Mouse (Mus musculus) lung, embryonic 15.5 days (tissue): Measurements from ENCODE around the gene Capza1. TPM values are rescaled to one million over a fixed set of nuclear protein-coding genes. Genes with fewer than 3 reads are reported as not detected.

Source experiments
- ATAC-seq: fragments of 200-750 bp; cut with Nextera tagmentation; 2 replicates; pipeline ENCODE4 v1.8.0; 2017; ENCODE audit warnings: moderate number of reproducible peaks, borderline replicate concordance; ENCODE audit not compliant: low FRiP score, low TSS enrichment; ENCODE audit errors: extremely low read depth
- H3K27ac ChIP-seq: fragments of 300-500 bp; sonication (generic); 2 replicates; pipeline ENCODE4 v1.5.1; 2015; ENCODE audit warnings: moderate library complexity, mild to moderate bottlenecking, inconsistent platforms
- H3K27me3 ChIP-seq: fragments of 300-500 bp; sonication (generic); 2 replicates; pipeline ENCODE4 v1.6.1; 2015; ENCODE audit warnings: inconsistent platforms
- H3K36me3 ChIP-seq: fragments of 300-500 bp; sonication (generic); 2 replicates; pipeline ENCODE4 v1.6.1; 2015; ENCODE audit warnings: inconsistent platforms
- H3K4me1 ChIP-seq: fragments of 300-500 bp; sonication (generic); 2 replicates; pipeline ENCODE4 v1.6.1; 2015; ENCODE audit warnings: inconsistent platforms
- H3K4me2 ChIP-seq: fragments of 300-500 bp; sonication (generic); 2 replicates; pipeline ENCODE4 v1.6.1; 2015; ENCODE audit warnings: inconsistent platforms, mild to moderate bottlenecking, moderate library complexity
- H3K4me3 ChIP-seq: fragments of 300-500 bp; sonication (generic); 2 replicates; pipeline ENCODE4 v1.5.1; 2015; ENCODE audit warnings: mild to moderate bottlenecking, inconsistent platforms
- H3K9ac ChIP-seq: fragments of 300-500 bp; sonication (generic); 2 replicates; pipeline ENCODE4 v1.6.1; 2015; ENCODE audit warnings: inconsistent platforms
- H3K9me3 ChIP-seq: fragments of 300-500 bp; sonication (generic); 2 replicates; pipeline ENCODE4 v1.6.1; 2016; ENCODE audit warnings: inconsistent platforms
- WGBS: fragments of 180-500 bp; shearing (Covaris S2); methylation state at CpG from one replicate; pipeline ENCODE4 v1.1.7; 2015; 5-methylcytosine and 5-hydroxymethylcytosine counted together
- polyA plus RNA-seq: library from polyadenylated mRNA; unstranded; fragments of >200 nt; fragmentation: Nextera tagmentation; extraction: Ambion mirVana; gene quantifications from 2 replicates; pipeline ENCODE4 v1.2.1, GENCODE M21; 2015

Capza1 gene
- polyA plus RNA-seq, 1 experiment from 2014 or later, result 222 TPM

DNA sequence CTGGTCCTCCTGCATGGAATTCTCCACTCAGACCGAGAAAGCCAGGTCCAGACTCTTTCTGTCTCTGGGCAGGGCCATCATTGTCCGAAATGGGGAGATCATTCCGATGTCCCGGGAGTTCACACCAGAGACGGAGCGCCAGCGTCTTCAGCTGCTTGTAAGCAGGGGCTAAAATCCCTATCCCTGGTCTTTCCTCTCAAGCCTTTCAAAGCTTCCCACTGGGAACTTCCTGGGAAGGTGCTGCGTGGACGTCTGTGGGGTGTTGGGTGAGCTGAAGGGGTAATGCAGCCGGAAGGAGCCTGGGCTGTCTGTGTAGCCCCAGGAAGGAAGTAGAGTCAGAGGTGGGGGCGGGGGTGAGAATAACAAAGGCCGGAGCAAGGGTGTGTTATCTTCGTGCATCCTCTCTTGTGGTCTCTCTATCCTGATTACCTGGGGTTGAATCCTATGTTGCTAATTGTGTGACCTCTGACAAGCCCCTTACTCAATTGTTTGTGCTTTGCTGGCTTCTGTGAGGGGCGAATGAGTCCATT lies 80.3 kb downstream of the Capza1 start:
- Histone ChIP-seq H3K27ac (no peak overlapping the region), H3K36me3 (no peaks in the 10 kb centered on the region), H3K9ac (no peak overlapping the region), H3K4me1 (peaks cover 30% of the 10 kb centered on the region), H3K4me3 (no peak overlapping the region), H3K4me2 (no peak overlapping the region; the same call in 1 of the 2 replicates), H3K9me3 (no peaks in the 10 kb centered on the region), H3K27me3 (peaks cover 48% of the 10 kb centered on the region)
- 32% methylated on average over 14 of the region's 14 CpGs for WGBS
- no peak for ATAC-seq

DNA sequence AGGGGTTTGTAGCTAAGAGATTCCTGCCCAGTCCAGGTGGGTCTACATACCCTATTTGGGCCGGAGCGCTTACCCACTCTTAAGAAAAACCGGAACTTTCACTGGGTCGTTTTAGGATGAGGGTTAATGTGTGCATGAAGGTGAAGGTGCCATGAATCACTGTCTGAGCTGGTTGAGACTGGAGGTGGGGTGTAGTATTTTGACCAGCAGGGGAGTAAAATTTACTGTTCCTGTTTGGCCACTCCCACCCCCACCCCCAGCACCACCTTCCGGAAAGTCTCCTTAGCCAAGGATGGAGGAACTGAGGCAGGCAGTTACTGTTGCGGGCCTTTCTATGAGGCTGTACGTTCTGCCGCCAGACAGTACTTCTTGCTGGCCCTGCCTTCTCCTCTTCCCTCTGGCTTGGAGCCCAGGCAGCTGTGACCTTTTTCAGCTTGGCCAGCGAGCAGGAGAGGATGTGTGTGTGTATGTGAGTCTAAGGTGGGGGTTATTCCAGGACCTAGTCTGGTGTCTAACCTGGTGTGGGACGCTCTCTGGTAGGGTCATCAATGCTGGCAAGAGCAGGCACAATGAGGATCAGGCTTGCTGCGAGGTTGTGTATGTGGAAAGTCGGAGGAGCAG lies 82.1 kb downstream of the Capza1 start:
- H3K4me2 ChIP-seq, result peak overlapping the region; percentile 98
- peaks cover 67% of the 10 kb centered on the region for H3K27me3 ChIP-seq
- H3K4me3 ChIP-seq, result peak overlapping the region; percentile 49
- WGBS, result 20% methylated on average over 12 of the region's 12 CpGs
- no peaks in the 10 kb centered on the region for H3K36me3 ChIP-seq
- no peaks in the 10 kb centered on the region for H3K9me3 ChIP-seq
- no peak overlapping the region for H3K27ac ChIP-seq
- no peak for ATAC-seq
- H3K4me1 ChIP-seq, result peaks cover 27% of the 10 kb centered on the region
- 0 out of 2 replicates have a peak overlapping the region, but pooled peaks have one; percentile 34 for H3K9ac ChIP-seq

DNA sequence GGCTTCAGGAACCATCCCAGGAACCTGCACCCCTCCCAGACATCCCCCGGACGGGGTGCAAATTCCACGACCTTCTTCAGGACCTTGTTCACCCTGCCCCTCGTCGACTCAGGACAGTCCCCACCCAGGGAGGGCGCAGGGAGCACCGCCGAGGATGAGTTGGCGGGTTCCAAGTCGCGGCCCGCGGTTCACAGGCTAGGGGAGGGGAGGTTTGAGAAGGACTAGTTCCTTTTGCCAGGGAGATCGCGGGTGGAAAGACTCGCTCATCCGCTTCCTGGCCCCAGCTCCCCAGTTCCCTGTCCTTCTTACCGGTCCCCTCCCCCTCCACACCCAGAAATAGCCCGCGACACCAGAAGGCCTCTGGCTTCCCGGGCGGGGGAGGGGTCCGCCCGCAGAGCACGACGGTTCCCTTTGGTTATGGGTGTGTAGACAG lies 82.8 kb downstream of the Capza1 start, which contains the start of gene Fam19a3:
Gene Fam19a3 (minus strand): TSS at position 370 of the 433 bp plus-strand sequence.
- Histone ChIP-seq H3K27me3 (peaks cover 74% of the 10 kb centered on the region), H3K27ac (no peak within 1 kb of the TSS)

DNA sequence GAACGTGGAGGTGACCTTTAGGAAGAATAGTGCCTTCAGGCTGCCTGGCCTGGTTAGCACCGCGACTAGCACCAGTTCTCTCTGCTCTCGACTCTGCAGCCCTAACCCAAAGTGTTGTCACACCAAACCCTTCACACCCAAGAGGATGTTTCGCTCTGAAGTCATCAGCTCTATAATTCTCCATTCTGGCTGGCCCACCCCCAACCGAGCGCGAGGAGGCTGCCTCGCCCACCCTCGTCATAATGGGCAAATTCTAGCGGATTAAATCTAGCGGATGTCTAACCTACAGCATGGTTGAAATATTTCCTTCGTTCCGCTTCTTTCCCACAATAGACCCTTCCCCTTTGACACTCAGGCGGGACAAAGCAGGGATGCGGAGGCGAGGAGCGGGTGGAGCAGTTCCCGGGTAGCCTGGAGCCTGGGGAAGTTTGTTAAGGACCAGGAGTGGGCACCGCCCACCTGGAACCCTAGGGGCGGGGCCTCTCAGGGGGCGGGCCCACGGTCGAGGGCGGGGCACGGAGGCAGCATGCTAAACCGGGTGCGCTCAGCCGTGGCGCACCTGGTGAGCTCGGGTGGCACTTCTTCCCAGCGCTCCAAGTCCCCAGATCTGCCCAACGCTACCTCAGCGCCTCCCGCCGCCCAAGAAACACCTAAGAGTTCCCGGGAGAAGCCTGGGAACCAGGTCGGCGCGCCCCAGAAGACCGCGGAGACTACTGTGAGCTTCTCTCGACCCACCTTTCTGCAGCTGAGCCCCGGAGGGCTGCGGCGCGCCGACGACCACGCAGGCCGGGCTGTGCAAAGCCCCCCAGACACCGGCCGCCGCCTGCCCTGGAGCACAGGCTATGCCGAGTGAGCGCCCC lies 83.5 kb downstream of the Capza1 start, which contains the start of gene Ppm1j:
Gene Ppm1j (plus strand): TSS at position 496 of the 860 bp plus-strand sequence.
- Histone ChIP-seq H3K9me3 (no peaks in the 10 kb centered on the region), H3K4me2 (peak within 1 kb of the TSS; percentile 98), H3K27me3 (peaks cover 81% of the 10 kb centered on the region), H3K36me3 (no peaks in the 10 kb centered on the region), H3K9ac (peak within 1 kb of the TSS; percentile 34; the same call in 1 of the 2 replicates), H3K27ac (no peak within 1 kb of the TSS), H3K4me3 (peak within 1 kb of the TSS; percentile 49), H3K4me1 (peaks cover 29% of the 10 kb centered on the region)
- ATAC-seq, result peak; percentile 72
- WGBS, result 1% methylated on average over 54 of the region's 56 CpGs

More for the DNA sequence above, 82.8 kb downstream of the Capza1 start, which contains the start of gene Fam19a3:
- H3K4me2 ChIP-seq, result peak within 1 kb of the TSS; percentile 98
- H3K9me3 ChIP-seq, result no peaks in the 10 kb centered on the region
- peak within 1 kb of the TSS; percentile 34; the same call in 1 of the 2 replicates for H3K9ac ChIP-seq
- peaks cover 29% of the 10 kb centered on the region for H3K4me1 ChIP-seq
- 0 out of 2 replicates have a peak, but pooled peaks have one; percentile 1 for ATAC-seq
- H3K4me3 ChIP-seq, result peak within 1 kb of the TSS; percentile 49
- WGBS, result under 1% methylated on average over 26 of the region's 26 CpGs
- no peaks in the 10 kb centered on the region for H3K36me3 ChIP-seq

DNA sequence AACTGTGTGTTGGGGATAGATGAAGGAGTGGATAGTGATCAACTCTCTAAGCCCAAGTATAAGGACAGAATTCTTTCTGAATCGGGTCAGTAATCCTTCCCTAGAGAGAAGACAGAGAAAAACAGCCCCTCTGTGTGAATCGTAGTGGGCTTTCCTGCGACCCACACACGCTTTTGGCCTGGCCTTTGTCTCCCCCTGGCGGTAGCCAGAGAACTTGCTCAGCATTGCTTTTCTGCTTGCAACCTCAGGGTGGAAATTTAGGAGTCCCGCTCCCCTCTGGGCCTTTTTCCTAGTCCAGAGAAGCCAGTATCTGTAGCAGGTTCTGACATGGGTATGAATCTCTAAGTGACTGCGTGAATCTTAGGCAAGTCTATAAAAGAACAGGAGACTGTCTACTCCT lies 84.4 kb downstream of the Capza1 start:
- no peaks in the 10 kb centered on the region for H3K9me3 ChIP-seq
- no peak for ATAC-seq
- no peak overlapping the region for H3K4me3 ChIP-seq
- H3K4me1 ChIP-seq, result peaks cover 29% of the 10 kb centered on the region
- H3K9ac ChIP-seq, result no peak overlapping the region
- no peak overlapping the region; the same call in 1 of the 2 replicates for H3K4me2 ChIP-seq
- WGBS, result 2% methylated on average over 7 of the region's 7 CpGs
- peaks cover 84% of the 10 kb centered on the region for H3K27me3 ChIP-seq
- H3K27ac ChIP-seq, result no peak overlapping the region
- H3K36me3 ChIP-seq, result no peaks in the 10 kb centered on the region

DNA sequence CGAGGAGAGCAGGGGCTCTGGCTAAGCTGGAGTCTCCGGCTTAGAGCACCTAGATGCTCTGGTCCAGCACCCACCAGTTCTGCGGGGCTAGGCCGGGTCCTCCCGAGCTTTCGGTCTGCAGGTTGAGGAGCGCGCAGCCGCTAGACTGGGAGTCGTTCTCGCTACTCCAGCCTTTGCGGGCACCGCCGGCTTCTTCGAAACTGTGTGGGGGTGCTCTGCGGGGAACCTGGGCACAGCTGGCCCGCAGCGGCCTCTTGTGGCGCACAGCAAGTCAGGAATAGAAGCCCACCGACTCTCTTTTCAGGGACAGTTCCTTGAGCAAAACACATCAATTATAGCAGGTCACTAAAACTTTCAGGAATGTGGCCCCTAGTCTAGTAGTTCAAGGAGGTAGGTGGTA lies 87.0 kb downstream of the Capza1 start:
- WGBS, result under 1% methylated on average over 20 of the region's 20 CpGs
- H3K4me2 ChIP-seq, result peak overlapping the region; percentile 61
- H3K27ac ChIP-seq, result no peak overlapping the region
- 0 out of 2 replicates have a peak overlapping the region, but pooled peaks have one; percentile 7 for H3K9ac ChIP-seq
- no peak for ATAC-seq
- no peaks in the 10 kb centered on the region for H3K9me3 ChIP-seq
- peaks cover 27% of the 10 kb centered on the region for H3K4me1 ChIP-seq
- H3K4me3 ChIP-seq, result peak overlapping the region; percentile 34
- H3K36me3 ChIP-seq, result no peaks in the 10 kb centered on the region
- H3K27me3 ChIP-seq, result peaks cover 69% of the 10 kb centered on the region

DNA sequence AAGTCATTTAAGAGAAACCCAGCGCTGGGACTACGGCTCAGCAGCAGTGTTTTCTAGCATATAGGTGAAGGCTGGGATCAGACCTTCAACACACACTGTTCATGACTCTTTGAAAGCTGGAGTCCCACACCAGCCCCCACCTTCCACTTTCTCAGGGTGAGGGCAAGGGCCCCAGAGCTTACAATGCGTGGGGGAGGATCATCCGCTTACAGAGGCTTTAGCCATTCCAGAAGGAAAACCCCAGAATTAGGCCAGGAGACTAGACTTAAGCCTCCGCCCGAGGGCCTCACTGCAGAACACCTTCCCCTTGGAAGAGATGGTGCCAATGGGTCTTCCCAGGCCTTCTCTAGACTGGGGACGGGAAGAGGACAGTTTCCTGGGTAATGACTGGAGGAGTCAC lies 91.0 kb downstream of the Capza1 start:
- Histone ChIP-seq H3K4me2 (no peak overlapping the region), H3K36me3 (no peaks in the 10 kb centered on the region), H3K4me3 (no peak overlapping the region), H3K27me3 (peaks cover 32% of the 10 kb centered on the region), H3K4me1 (peaks cover 7% of the 10 kb centered on the region; the same call in 1 of the 2 replicates), H3K27ac (no peak overlapping the region), H3K9me3 (no peaks in the 10 kb centered on the region), H3K9ac (no peak overlapping the region)
- no peak for ATAC-seq
- WGBS, result 83% methylated on average over 7 of the region's 7 CpGs

Other genes starting within 250 kb of the Capza1 start
- gene Slc16a1, start 225.8 kb downstream of the Capza1 start, polyA plus RNA-seq, result 29.1 and 29.5 TPM in 2 replicates
- 3.4 and 6.0 TPM in 2 replicates for gene Ppm1j, start 83.4 kb downstream of the Capza1 start, polyA plus RNA-seq
- gene Fam19a3, start 82.7 kb downstream of the Capza1 start, polyA plus RNA-seq, result 0.17 TPM in 1 of 2 replicates, not detected in the other
- gene Rhoc, start 76.1 kb downstream of the Capza1 start, polyA plus RNA-seq, result 151 and 154 TPM in 2 replicates
- gene Mov10, start 45.9 kb downstream of the Capza1 start, polyA plus RNA-seq, result 62.1 and 65.0 TPM in 2 replicates
- gene St7l, start 500 bp downstream of the Capza1 start, polyA plus RNA-seq, result 34.3 and 35.8 TPM in 2 replicates
- 2.0 and 2.4 TPM in 2 replicates for gene Wnt2b, start 97.4 kb upstream of the Capza1 start, polyA plus RNA-seq
- gene Cttnbp2nl, start 188.6 kb upstream of the Capza1 start, polyA plus RNA-seq, result 32.9 and 34.5 TPM in 2 replicates
- not detected in 2 replicates for gene 4930564D02Rik, start 202.3 kb upstream of the Capza1 start, polyA plus RNA-seq